Mouse (Mus musculus): ENCODE measurements at regions not wholly inside any gene's neighbourhood (a gene's known extent, or its start where the extent isn't known, plus 50 kb on each side); places are given as distances from the start of the nearest gene placed in this dataset.

- H3K4me2 ChIP-seq (replicated peaks; ENCODE audit: low read depth, low read length, severe bottlenecking): no peak overlapping the region
- H3K4me3 ChIP-seq (replicated peaks; ENCODE audit: low read length): no peak overlapping the region
- TF ChIP-seq POLR2A (IDR thresholded peaks at IDR 0.05; ENCODE audit: borderline replicate concordance, extremely low read depth, insufficient read depth, insufficient read length): no peak
- ATAC-seq (ENCODE audit: low FRiP score, low read depth) (no peak), DNase-seq (ENCODE audit: low spot score) (no peak)
- WGBS: 37% methylated on average over 4 of the region's 4 CpGs
- H3K4me1 ChIP-seq (ENCODE audit: control insufficient read depth, insufficient read depth, low read length): no peaks in the 10 kb centered on the region
- no peaks in the 10 kb centered on the region for H3K36me3 ChIP-seq (ENCODE audit: control insufficient read depth, insufficient read depth, low read length)
- H3K27me3 ChIP-seq (ENCODE audit: control insufficient read depth, insufficient read depth, low read length): no peaks in the 10 kb centered on the region
- H3K9me3 ChIP-seq (ENCODE audit: control insufficient read depth, low read length): no peaks in the 10 kb centered on the region
- no peak overlapping the region for H3K27ac ChIP-seq (replicated peaks; ENCODE audit: low read depth, low read length)
- H3K9ac ChIP-seq (ENCODE audit: low read depth, low read length, severe bottlenecking): no peak overlapping the region
Observed at GRCm38 (mm10) chr10:9438366-9438765, 236.6 kb downstream of the Samd5 start.

- H3K4me1 ChIP-seq (ENCODE audit: control insufficient read depth, insufficient read depth, low read length): no peaks in the 10 kb centered on the region
- no peaks in the 10 kb centered on the region for H3K9me3 ChIP-seq (ENCODE audit: control insufficient read depth, low read length)
- no peak for TF ChIP-seq POLR2A (IDR thresholded peaks at IDR 0.05; ENCODE audit: borderline replicate concordance, extremely low read depth, insufficient read depth, insufficient read length)
- no peak for ATAC-seq (ENCODE audit: low FRiP score, low read depth)
- H3K27ac ChIP-seq (replicated peaks; ENCODE audit: low read depth, low read length): no peak overlapping the region
- no peaks in the 10 kb centered on the region for H3K36me3 ChIP-seq (ENCODE audit: control insufficient read depth, insufficient read depth, low read length)
- no peak overlapping the region for H3K9ac ChIP-seq (ENCODE audit: low read depth, low read length, severe bottlenecking)
- DNase-seq (ENCODE audit: low spot score): no peak
- H3K27me3 ChIP-seq (ENCODE audit: control insufficient read depth, insufficient read depth, low read length): no peaks in the 10 kb centered on the region
- H3K4me2 ChIP-seq (replicated peaks; ENCODE audit: low read depth, low read length, severe bottlenecking): no peak overlapping the region
- no peak overlapping the region for H3K4me3 ChIP-seq (replicated peaks; ENCODE audit: low read length)
- 92% methylated on average over 2 of the region's 2 CpGs for WGBS
Observed at GRCm38 (mm10) chr10:9429085-9429484, 245.9 kb downstream of the Samd5 start.

GRCm38 (mm10) chr10:9420741-9421140, 254.3 kb downstream of the Samd5 start:
- WGBS: 70% methylated on average over 4 of the region's 4 CpGs
- Histone ChIP-seq H3K4me3 (replicated peaks; ENCODE audit: low read length) (no peak overlapping the region), H3K4me1 (ENCODE audit: control insufficient read depth, insufficient read depth, low read length) (no peaks in the 10 kb centered on the region), H3K9ac (ENCODE audit: low read depth, low read length, severe bottlenecking) (no peak overlapping the region), H3K4me2 (replicated peaks; ENCODE audit: low read depth, low read length, severe bottlenecking) (no peak overlapping the region), H3K36me3 (ENCODE audit: control insufficient read depth, insufficient read depth, low read length) (no peaks in the 10 kb centered on the region), H3K27me3 (ENCODE audit: control insufficient read depth, insufficient read depth, low read length) (no peaks in the 10 kb centered on the region), H3K9me3 (ENCODE audit: control insufficient read depth, low read length) (no peaks in the 10 kb centered on the region), H3K27ac (replicated peaks; ENCODE audit: low read depth, low read length) (no peak overlapping the region)
- DNase-seq (ENCODE audit: low spot score) (no peak), ATAC-seq (ENCODE audit: low FRiP score, low read depth) (no peak)
- no peak for TF ChIP-seq POLR2A (IDR thresholded peaks at IDR 0.05; ENCODE audit: borderline replicate concordance, extremely low read depth, insufficient read depth, insufficient read length)

DNA sequence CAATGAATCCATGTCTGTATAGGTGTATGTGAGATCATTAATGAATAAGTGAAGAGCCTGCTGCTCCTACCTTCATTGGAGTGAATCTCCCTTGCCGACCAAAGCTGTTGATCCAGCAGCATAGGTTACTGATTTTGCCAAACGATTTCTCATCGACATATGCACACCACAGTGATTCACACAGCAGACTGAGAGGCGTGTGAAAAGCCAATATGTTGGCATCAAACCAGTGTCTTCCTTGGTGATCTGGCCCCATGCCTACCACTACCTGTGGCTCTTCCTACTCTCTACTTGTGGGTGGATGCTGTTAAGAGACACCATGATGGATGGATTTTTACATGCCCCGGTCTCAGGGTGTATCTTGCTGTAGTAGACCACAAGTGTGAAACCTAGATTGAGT, 258.3 kb downstream of the Samd5 start:
- no peak overlapping the region for H3K4me2 ChIP-seq (replicated peaks; ENCODE audit: low read depth, low read length, severe bottlenecking)
- H3K27ac ChIP-seq (replicated peaks; ENCODE audit: low read depth, low read length): no peak overlapping the region
- TF ChIP-seq POLR2A (IDR thresholded peaks at IDR 0.05; ENCODE audit: borderline replicate concordance, extremely low read depth, insufficient read depth, insufficient read length): no peak
- no peaks in the 10 kb centered on the region for H3K36me3 ChIP-seq (ENCODE audit: control insufficient read depth, insufficient read depth, low read length)
- DNase-seq (ENCODE audit: low spot score) (no peak), ATAC-seq (ENCODE audit: low FRiP score, low read depth) (no peak)
- H3K4me1 ChIP-seq (ENCODE audit: control insufficient read depth, insufficient read depth, low read length): no peaks in the 10 kb centered on the region
- no peak overlapping the region for H3K9ac ChIP-seq (ENCODE audit: low read depth, low read length, severe bottlenecking)
- no peaks in the 10 kb centered on the region for H3K27me3 ChIP-seq (ENCODE audit: control insufficient read depth, insufficient read depth, low read length)
- WGBS: 97% methylated on average over 5 of the region's 5 CpGs
- no peak overlapping the region for H3K4me3 ChIP-seq (replicated peaks; ENCODE audit: low read length)
- no peaks in the 10 kb centered on the region for H3K9me3 ChIP-seq (ENCODE audit: control insufficient read depth, low read length)

DNA sequence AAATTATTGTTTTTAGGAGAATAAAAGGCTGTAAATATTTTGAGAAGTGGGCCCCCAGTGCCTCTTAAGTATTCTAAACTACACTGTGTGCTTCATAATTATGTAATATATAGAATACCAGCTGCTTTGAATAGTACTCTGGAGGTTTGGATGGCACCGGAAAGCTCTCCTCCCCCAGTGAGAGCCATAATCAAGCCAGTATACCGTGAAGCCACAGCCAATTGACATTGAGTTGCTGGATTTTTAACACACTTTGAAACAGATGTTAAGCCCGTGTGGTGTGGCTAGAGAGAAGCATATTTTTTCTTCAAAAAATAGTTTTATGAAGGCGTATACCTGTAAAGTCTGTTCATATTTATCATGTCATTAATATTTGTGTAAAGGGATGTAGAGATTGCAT, 268.9 kb downstream of the Samd5 start:
- peak; percentile 16 for DNase-seq (ENCODE audit: low spot score)
- Histone ChIP-seq H3K4me2 (replicated peaks; ENCODE audit: low read depth, low read length, severe bottlenecking) (no peak overlapping the region), H3K36me3 (ENCODE audit: control insufficient read depth, insufficient read depth, low read length) (no peaks in the 10 kb centered on the region), H3K9ac (ENCODE audit: low read depth, low read length, severe bottlenecking) (no peak overlapping the region), H3K9me3 (ENCODE audit: control insufficient read depth, low read length) (no peaks in the 10 kb centered on the region), H3K4me1 (ENCODE audit: control insufficient read depth, insufficient read depth, low read length) (peaks cover 2% of the 10 kb centered on the region), H3K27ac (replicated peaks; ENCODE audit: low read depth, low read length) (no peak overlapping the region), H3K4me3 (replicated peaks; ENCODE audit: low read length) (no peak overlapping the region), H3K27me3 (ENCODE audit: control insufficient read depth, insufficient read depth, low read length) (no peaks in the 10 kb centered on the region)
- TF ChIP-seq POLR2A (IDR thresholded peaks at IDR 0.05; ENCODE audit: borderline replicate concordance, extremely low read depth, insufficient read depth, insufficient read length): no peak
- ATAC-seq (ENCODE audit: low FRiP score, low read depth): peak; percentile 50; the same call in 1 of the 2 replicates
- 47% methylated on average over 4 of the region's 4 CpGs for WGBS

- Histone ChIP-seq H3K4me2 (replicated peaks; ENCODE audit: low read depth, low read length, severe bottlenecking) (no peak overlapping the region), H3K27me3 (ENCODE audit: control insufficient read depth, insufficient read depth, low read length) (no peaks in the 10 kb centered on the region), H3K9ac (ENCODE audit: low read depth, low read length, severe bottlenecking) (no peak overlapping the region), H3K9me3 (ENCODE audit: control insufficient read depth, low read length) (no peaks in the 10 kb centered on the region), H3K4me1 (ENCODE audit: control insufficient read depth, insufficient read depth, low read length) (peaks cover 4% of the 10 kb centered on the region), H3K27ac (replicated peaks; ENCODE audit: low read depth, low read length) (no peak overlapping the region), H3K36me3 (ENCODE audit: control insufficient read depth, insufficient read depth, low read length) (no peaks in the 10 kb centered on the region), H3K4me3 (replicated peaks; ENCODE audit: low read length) (no peak overlapping the region)
- 84% methylated on average over 2 of the region's 2 CpGs for WGBS
- no peak for ATAC-seq (ENCODE audit: low FRiP score, low read depth)
- no peak for TF ChIP-seq POLR2A (IDR thresholded peaks at IDR 0.05; ENCODE audit: borderline replicate concordance, extremely low read depth, insufficient read depth, insufficient read length)
- no peak for DNase-seq (ENCODE audit: low spot score)
Observed at GRCm38 (mm10) chr10:9405417-9405816, 269.6 kb downstream of the Samd5 start.
